Mouse (Mus musculus) limb, embryonic 11.5 days (tissue): Measurements from ENCODE around the gene Dcp1b. TPM values are rescaled to one million over a fixed set of nuclear protein-coding genes. Genes with fewer than 3 reads are reported as not detected.

Experiments used
- ATAC-seq: fragments of 200-750 bp; cut with Nextera tagmentation; 2 replicates; pipeline ENCODE4 v1.8.0; 2017; ENCODE audit warnings: low read depth; ENCODE audit not compliant: insufficient number of reproducible peaks, low FRiP score, low TSS enrichment
- DNase-seq: peaks from one replicate; pipeline ENCODE4 v3.0.0-alpha.2; 2015; ENCODE audit warnings: low spot score
- H3K27ac ChIP-seq: fragments of 300-500 bp; sonication (generic); replicated peaks from 2 replicates; pipeline ENCODE4 v1.5.1; 2014; ENCODE audit warnings: low read depth, mild to moderate bottlenecking, low read length
- H3K27me3 ChIP-seq: fragments of 300-500 bp; sonication (generic); 2 replicates; pipeline ENCODE4 v1.6.1; 2014; ENCODE audit warnings: mild to moderate bottlenecking, low read length, mixed read lengths; ENCODE audit not compliant: control insufficient read depth, insufficient read depth
- H3K36me3 ChIP-seq: fragments of 300-500 bp; sonication (generic); 2 replicates; pipeline ENCODE4 v1.6.1; 2014; ENCODE audit warnings: mild to moderate bottlenecking, low read length, moderate library complexity, mixed read lengths; ENCODE audit not compliant: control insufficient read depth, insufficient read depth
- H3K4me1 ChIP-seq: fragments of 300-500 bp; sonication (generic); 2 replicates; pipeline ENCODE4 v1.6.1; 2014; ENCODE audit warnings: low read length, mixed read lengths; ENCODE audit not compliant: control insufficient read depth, insufficient read depth
- H3K4me2 ChIP-seq: fragments of 300-500 bp; sonication (generic); 2 replicates; pipeline ENCODE4 v1.6.1; 2014; ENCODE audit warnings: low read depth, mild to moderate bottlenecking, moderate library complexity; ENCODE audit not compliant: severe bottlenecking
- H3K4me3 ChIP-seq: fragments of 300-500 bp; sonication (generic); 2 replicates; pipeline ENCODE4 v1.5.1; 2014; ENCODE audit warnings: low read depth, low read length
- H3K9ac ChIP-seq: fragments of 300-500 bp; sonication (generic); 2 replicates; pipeline ENCODE4 v1.6.1; 2014; ENCODE audit warnings: mild to moderate bottlenecking, low read length
- H3K9me3 ChIP-seq: fragments of 300-500 bp; sonication (generic); 2 replicates; pipeline ENCODE4 v1.6.1; 2016; ENCODE audit warnings: low read length; ENCODE audit not compliant: control insufficient read depth
- WGBS: fragments of 180-500 bp; shearing (Covaris S2); extraction: QIAGEN DNeasy Blood & Tissue Kit; methylation state at CpG from one replicate; pipeline ENCODE4 v1.1.7; 2014; 5-methylcytosine and 5-hydroxymethylcytosine counted together
- polyA plus RNA-seq: library from polyadenylated mRNA; unstranded; fragments of >200 nt; fragmentation: Nextera tagmentation; extraction: Ambion mirVana; gene quantifications from 2 replicates; pipeline ENCODE4 v1.2.1, GENCODE M21; 2014

Dcp1b gene
- polyA plus RNA-seq, 1 experiment from 2014 or later: 7.9 TPM

DNA sequence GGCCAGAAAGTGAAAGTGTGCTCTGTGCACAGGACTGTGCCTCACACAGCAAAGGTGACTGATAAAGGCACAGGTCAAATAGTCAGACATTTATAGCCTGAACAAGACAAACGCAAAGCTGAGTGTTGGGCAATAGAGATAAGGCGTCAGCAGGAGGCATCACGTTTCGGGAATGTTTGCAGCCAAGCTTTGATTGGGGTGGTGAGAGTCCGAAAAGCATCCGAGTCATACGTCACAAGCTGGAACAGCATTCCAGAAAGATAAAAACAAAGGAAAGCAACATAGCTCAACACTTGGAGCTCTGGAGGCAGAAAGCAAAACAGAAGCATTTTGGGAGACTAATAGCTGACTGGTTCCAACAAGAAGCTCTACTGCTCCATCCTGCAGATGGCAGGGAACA, 35.5 kb upstream of the Dcp1b start:
- H3K4me1 ChIP-seq: no peaks in the 10 kb centered on the region
- no peak overlapping the region for H3K4me2 ChIP-seq
- ATAC-seq: no peak
- no peak overlapping the region for H3K4me3 ChIP-seq
- H3K27me3 ChIP-seq: no peaks in the 10 kb centered on the region
- no peaks in the 10 kb centered on the region for H3K36me3 ChIP-seq
- no peak overlapping the region for H3K9ac ChIP-seq
- no peaks in the 10 kb centered on the region for H3K9me3 ChIP-seq
- H3K27ac ChIP-seq: no peak overlapping the region
- DNase-seq: no peak
- WGBS: 24% methylated on average over 7 of the region's 7 CpGs

GRCm38 (mm10) chr6:119145109-119145508, 29.9 kb upstream of the Dcp1b start:
- no peak overlapping the region for H3K27ac ChIP-seq
- no peaks in the 10 kb centered on the region for H3K4me1 ChIP-seq
- DNase-seq: no peak
- no peak overlapping the region for H3K4me3 ChIP-seq
- H3K9ac ChIP-seq: no peak overlapping the region
- no peak overlapping the region for H3K4me2 ChIP-seq
- no peaks in the 10 kb centered on the region for H3K27me3 ChIP-seq
- no peak for ATAC-seq
- 38% methylated on average over 4 of the region's 4 CpGs for WGBS
- H3K36me3 ChIP-seq: no peaks in the 10 kb centered on the region
- no peaks in the 10 kb centered on the region for H3K9me3 ChIP-seq

GRCm38 (mm10) chr6:119165677-119166076, 9.4 kb upstream of the Dcp1b start:
- Histone ChIP-seq H3K4me3 (no peak overlapping the region), H3K27me3 (no peaks in the 10 kb centered on the region), H3K27ac (no peak overlapping the region), H3K4me1 (no peaks in the 10 kb centered on the region), H3K9me3 (no peaks in the 10 kb centered on the region), H3K9ac (no peak overlapping the region), H3K36me3 (no peaks in the 10 kb centered on the region), H3K4me2 (no peak overlapping the region)
- no peak for DNase-seq
- no peak for ATAC-seq

- Histone ChIP-seq H3K9ac (no peak overlapping the region), H3K27me3 (no peaks in the 10 kb centered on the region), H3K4me2 (peak overlapping the region; percentile 22; the same call in 1 of the 2 replicates), H3K36me3 (no peaks in the 10 kb centered on the region), H3K9me3 (no peaks in the 10 kb centered on the region), H3K4me3 (peak overlapping the region; percentile 71; the same call in 1 of the 2 replicates), H3K27ac (no peak overlapping the region), H3K4me1 (no peaks in the 10 kb centered on the region)
- DNase-seq (no peak), ATAC-seq (peak; percentile 32; the same call in 1 of the 2 replicates)
- WGBS: 59% methylated on average over 12 of the region's 12 CpGs
Measured at GRCm38 (mm10) chr6:119174307-119175074, 562 bp upstream of the Dcp1b start.

DNA sequence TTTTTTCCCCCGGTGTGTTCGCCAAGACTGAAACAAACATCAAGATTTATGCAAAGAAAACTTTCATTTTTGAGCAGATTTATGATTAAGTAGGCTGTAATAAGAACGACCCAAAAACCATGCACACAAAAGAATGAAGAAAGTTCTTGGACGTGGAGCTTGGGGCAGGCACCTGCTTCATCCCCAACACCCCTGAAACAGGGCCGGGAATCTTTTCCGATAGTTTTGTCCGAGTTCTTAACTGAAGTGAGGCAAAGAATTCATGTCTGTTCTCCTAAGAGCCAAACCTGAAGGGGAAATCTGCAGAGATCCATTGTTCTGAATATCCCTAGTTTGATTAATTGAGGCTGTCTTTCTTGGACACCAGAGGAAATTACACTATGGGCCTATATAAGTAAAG, 1.1 kb downstream of the Dcp1b start:
- WGBS: 84% methylated on average over 7 of the region's 7 CpGs
- H3K4me3 ChIP-seq: peak overlapping the region; percentile 71
- no peak for ATAC-seq
- H3K27me3 ChIP-seq: no peaks in the 10 kb centered on the region
- no peak overlapping the region for H3K27ac ChIP-seq
- H3K4me1 ChIP-seq: no peaks in the 10 kb centered on the region
- no peak overlapping the region for H3K9ac ChIP-seq
- peak overlapping the region; percentile 60; the same call in 1 of the 2 replicates for H3K4me2 ChIP-seq
- no peaks in the 10 kb centered on the region for H3K36me3 ChIP-seq
- H3K9me3 ChIP-seq: no peaks in the 10 kb centered on the region
- DNase-seq: no peak

- no peak overlapping the region for H3K4me2 ChIP-seq
- no peak overlapping the region for H3K9ac ChIP-seq
- no peak overlapping the region for H3K27ac ChIP-seq
- H3K27me3 ChIP-seq: no peaks in the 10 kb centered on the region
- no peaks in the 10 kb centered on the region for H3K36me3 ChIP-seq
- 64% methylated on average over 8 of the region's 8 CpGs for WGBS
- no peaks in the 10 kb centered on the region for H3K9me3 ChIP-seq
- H3K4me3 ChIP-seq: no peak overlapping the region
- H3K4me1 ChIP-seq: no peaks in the 10 kb centered on the region
- ATAC-seq (no peak), DNase-seq (no peak)
Measured at GRCm38 (mm10) chr6:119177101-119177500, 2.0 kb downstream of the Dcp1b start.

DNA sequence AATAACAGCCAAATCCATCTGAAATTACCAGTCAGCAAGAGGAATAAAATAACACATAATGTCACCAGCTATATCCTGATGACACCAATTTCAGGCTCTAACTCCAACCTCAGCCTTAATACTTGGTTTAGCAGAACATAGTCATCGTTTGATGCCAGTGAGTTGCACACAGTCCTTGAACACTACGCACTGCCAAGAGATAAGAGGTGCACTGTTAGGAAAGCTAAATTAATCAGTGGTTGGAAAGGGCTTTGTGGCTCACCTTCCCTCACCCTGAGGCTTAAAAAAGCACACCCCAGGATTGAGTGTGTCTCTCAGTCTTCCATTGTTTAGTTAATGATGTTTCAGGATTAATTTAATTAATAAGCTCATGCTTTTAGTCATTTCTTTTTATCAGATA, 5.1 kb downstream of the Dcp1b start:
- ATAC-seq (no peak), DNase-seq (no peak)
- 91% methylated on average over 2 of the region's 2 CpGs for WGBS
- no peaks in the 10 kb centered on the region for H3K4me1 ChIP-seq
- no peaks in the 10 kb centered on the region for H3K9me3 ChIP-seq
- no peak overlapping the region for H3K9ac ChIP-seq
- no peak overlapping the region for H3K4me3 ChIP-seq
- no peak overlapping the region for H3K27ac ChIP-seq
- no peaks in the 10 kb centered on the region for H3K36me3 ChIP-seq
- H3K27me3 ChIP-seq: no peaks in the 10 kb centered on the region
- no peak overlapping the region for H3K4me2 ChIP-seq

- no peak overlapping the region for H3K4me3 ChIP-seq
- ATAC-seq (no peak), DNase-seq (no peak)
- H3K9me3 ChIP-seq: no peaks in the 10 kb centered on the region
- H3K36me3 ChIP-seq: no peaks in the 10 kb centered on the region
- H3K27ac ChIP-seq: no peak overlapping the region
- no peaks in the 10 kb centered on the region for H3K4me1 ChIP-seq
- no peak overlapping the region for H3K4me2 ChIP-seq
- H3K9ac ChIP-seq: no peak overlapping the region
- 84% methylated on average over 9 of the region's 9 CpGs for WGBS
- H3K27me3 ChIP-seq: no peaks in the 10 kb centered on the region
Measured at GRCm38 (mm10) chr6:119182211-119182610, 7.2 kb downstream of the Dcp1b start.

- DNase-seq (no peak), ATAC-seq (no peak)
- no peaks in the 10 kb centered on the region for H3K9me3 ChIP-seq
- 72% methylated on average over 3 of the region's 3 CpGs for WGBS
- H3K9ac ChIP-seq: no peak overlapping the region
- no peak overlapping the region for H3K4me2 ChIP-seq
- H3K4me1 ChIP-seq: no peaks in the 10 kb centered on the region
- H3K27me3 ChIP-seq: no peaks in the 10 kb centered on the region
- H3K36me3 ChIP-seq: no peaks in the 10 kb centered on the region
- H3K4me3 ChIP-seq: no peak overlapping the region
- no peak overlapping the region for H3K27ac ChIP-seq
Measured at GRCm38 (mm10) chr6:119183781-119184180, 8.7 kb downstream of the Dcp1b start.
